Mouse (Mus musculus): ENCODE results near the gene Esyt2. TPM values are rescaled to one million over a fixed set of nuclear protein-coding genes. Genes with fewer than 3 reads are reported as not detected.

The Esyt2 gene
- polyA plus RNA-seq, 1 experiment = 13.0 TPM

- Histone ChIP-seq H3K27ac (ENCODE audit: control insufficient read depth, insufficient read depth, low read depth, low read length, poor library complexity) (no peak overlapping the region), H3K4me1 (ENCODE audit: control insufficient read depth, insufficient read depth, low read length) (no peaks in the 10 kb centered on the region), H3K4me3 (replicated peaks; ENCODE audit: control insufficient read depth, low read depth, low read length) (no peak overlapping the region)
- TF ChIP-seq CTCF (IDR thresholded peaks at IDR 0.05; ENCODE audit: control insufficient read depth, insufficient read depth, low read length) (no peak), POLR2A (IDR thresholded peaks at IDR 0.05; ENCODE audit: borderline replicate concordance, control insufficient read depth, low read depth, low read length) (no peak)
- WGBS = 84% methylated on average over 2 of the region's 2 CpGs
Measured at GRCm38 (mm10) chr12:116383101-116383500, 102.1 kb downstream of the Esyt2 start.

GRCm38 (mm10) chr12:116383995-116384394, 103.0 kb downstream of the Esyt2 start:
- H3K4me3 ChIP-seq (replicated peaks; ENCODE audit: control insufficient read depth, low read depth, low read length) = no peak overlapping the region
- no peak overlapping the region for H3K27ac ChIP-seq (ENCODE audit: control insufficient read depth, insufficient read depth, low read depth, low read length, poor library complexity)
- no peaks in the 10 kb centered on the region for H3K4me1 ChIP-seq (ENCODE audit: control insufficient read depth, insufficient read depth, low read length)
- TF ChIP-seq POLR2A (IDR thresholded peaks at IDR 0.05; ENCODE audit: borderline replicate concordance, control insufficient read depth, low read depth, low read length) = no peak
- TF ChIP-seq CTCF (IDR thresholded peaks at IDR 0.05; ENCODE audit: control insufficient read depth, insufficient read depth, low read length) = no peak

- Histone ChIP-seq H3K27ac (ENCODE audit: control insufficient read depth, insufficient read depth, low read depth, low read length, poor library complexity) (no peak overlapping the region), H3K4me1 (ENCODE audit: control insufficient read depth, insufficient read depth, low read length) (no peaks in the 10 kb centered on the region), H3K4me3 (replicated peaks; ENCODE audit: control insufficient read depth, low read depth, low read length) (no peak overlapping the region)
- TF ChIP-seq CTCF (IDR thresholded peaks at IDR 0.05; ENCODE audit: control insufficient read depth, insufficient read depth, low read length) = no peak
- TF ChIP-seq POLR2A (IDR thresholded peaks at IDR 0.05; ENCODE audit: borderline replicate concordance, control insufficient read depth, low read depth, low read length) = no peak
- WGBS = 82% methylated on average over 1 of the region's 1 CpGs
Measured at GRCm38 (mm10) chr12:116386802-116387201, 105.8 kb downstream of the Esyt2 start.

GRCm38 (mm10) chr12:116389868-116390267, 108.9 kb downstream of the Esyt2 start:
- H3K27ac ChIP-seq (ENCODE audit: control insufficient read depth, insufficient read depth, low read depth, low read length, poor library complexity) = no peak overlapping the region
- 63% methylated on average over 1 of the region's 1 CpGs for WGBS
- TF ChIP-seq CTCF (IDR thresholded peaks at IDR 0.05; ENCODE audit: control insufficient read depth, insufficient read depth, low read length) (no peak), POLR2A (IDR thresholded peaks at IDR 0.05; ENCODE audit: borderline replicate concordance, control insufficient read depth, low read depth, low read length) (no peak)
- H3K4me3 ChIP-seq (replicated peaks; ENCODE audit: control insufficient read depth, low read depth, low read length) = no peak overlapping the region
- H3K4me1 ChIP-seq (ENCODE audit: control insufficient read depth, insufficient read depth, low read length) = no peaks in the 10 kb centered on the region

GRCm38 (mm10) chr12:116394327-116394726, 113.3 kb downstream of the Esyt2 start:
- 70% methylated on average over 2 of the region's 2 CpGs for WGBS
- TF ChIP-seq CTCF (IDR thresholded peaks at IDR 0.05; ENCODE audit: control insufficient read depth, insufficient read depth, low read length) (no peak), POLR2A (IDR thresholded peaks at IDR 0.05; ENCODE audit: borderline replicate concordance, control insufficient read depth, low read depth, low read length) (no peak)
- H3K4me1 ChIP-seq (ENCODE audit: control insufficient read depth, insufficient read depth, low read length) = no peaks in the 10 kb centered on the region
- H3K4me3 ChIP-seq (replicated peaks; ENCODE audit: control insufficient read depth, low read depth, low read length) = no peak overlapping the region
- no peak overlapping the region for H3K27ac ChIP-seq (ENCODE audit: control insufficient read depth, insufficient read depth, low read depth, low read length, poor library complexity)

GRCm38 (mm10) chr12:116395312-116395711, 114.3 kb downstream of the Esyt2 start:
- 90% methylated on average over 2 of the region's 2 CpGs for WGBS
- Histone ChIP-seq H3K4me3 (replicated peaks; ENCODE audit: control insufficient read depth, low read depth, low read length) (no peak overlapping the region), H3K4me1 (ENCODE audit: control insufficient read depth, insufficient read depth, low read length) (no peaks in the 10 kb centered on the region), H3K27ac (ENCODE audit: control insufficient read depth, insufficient read depth, low read depth, low read length, poor library complexity) (no peak overlapping the region)
- TF ChIP-seq POLR2A (IDR thresholded peaks at IDR 0.05; ENCODE audit: borderline replicate concordance, control insufficient read depth, low read depth, low read length) (no peak), CTCF (IDR thresholded peaks at IDR 0.05; ENCODE audit: control insufficient read depth, insufficient read depth, low read length) (no peak)

GRCm38 (mm10) chr12:116396072-116396695, 115.2 kb downstream of the Esyt2 start:
- WGBS = 76% methylated on average over 2 of the region's 2 CpGs
- H3K4me3 ChIP-seq (replicated peaks; ENCODE audit: control insufficient read depth, low read depth, low read length) = no peak overlapping the region
- TF ChIP-seq CTCF (IDR thresholded peaks at IDR 0.05; ENCODE audit: control insufficient read depth, insufficient read depth, low read length) (no peak), POLR2A (IDR thresholded peaks at IDR 0.05; ENCODE audit: borderline replicate concordance, control insufficient read depth, low read depth, low read length) (no peak)
- no peaks in the 10 kb centered on the region for H3K4me1 ChIP-seq (ENCODE audit: control insufficient read depth, insufficient read depth, low read length)
- H3K27ac ChIP-seq (ENCODE audit: control insufficient read depth, insufficient read depth, low read depth, low read length, poor library complexity) = no peak overlapping the region

- Histone ChIP-seq H3K4me1 (ENCODE audit: control insufficient read depth, insufficient read depth, low read length) (no peaks in the 10 kb centered on the region; the same call in 1 of the 2 replicates), H3K4me3 (replicated peaks; ENCODE audit: control insufficient read depth, low read depth, low read length) (peak overlapping the region; percentile 92), H3K27ac (ENCODE audit: control insufficient read depth, insufficient read depth, low read depth, low read length, poor library complexity) (no peak overlapping the region)
- TF ChIP-seq CTCF (IDR thresholded peaks at IDR 0.05; ENCODE audit: control insufficient read depth, insufficient read depth, low read length) = no peak
- TF ChIP-seq POLR2A (IDR thresholded peaks at IDR 0.05; ENCODE audit: borderline replicate concordance, control insufficient read depth, low read depth, low read length) = no peak
- 90% methylated on average over 18 of the region's 18 CpGs for WGBS
Measured at GRCm38 (mm10) chr12:116404012-116404679, 123.2 kb downstream of the Esyt2 start.

Data from bone marrow, adult 2 months (tissue).